In the genomic region with DNA sequence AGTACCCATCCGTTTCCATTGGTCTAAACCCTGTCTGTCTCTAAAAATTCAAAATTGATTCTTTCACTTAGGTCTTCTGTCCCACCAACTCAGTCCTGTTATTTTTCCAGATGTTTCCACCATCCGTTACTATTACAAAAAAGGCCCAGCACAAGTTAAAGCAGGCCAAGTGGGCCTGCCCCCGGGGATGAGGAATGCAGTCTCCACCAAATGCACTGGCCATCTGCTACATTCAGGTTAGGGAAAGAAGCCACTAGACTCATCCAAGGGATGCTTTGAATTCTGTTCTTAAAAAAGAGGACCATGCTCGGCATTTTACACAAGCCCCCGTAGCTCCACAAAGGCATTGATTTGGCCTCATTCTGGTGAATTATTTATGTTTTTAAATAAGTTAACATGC, we compare ENCODE assay signal across 18 mouse cellular contexts.
DNase-seq lines count a peak whose midpoint lies in the region; ATAC-seq and TF ChIP-seq lines count a peak whose summit lies in the region.
"Had no signal": no experiment of that assay in that cellular context is flagged by ENCODE, and none has a peak within 500 bp of the region (broad histone marks: within the 10 kb centered on the region; RNA-seq: fewer than 3 reads in every experiment).

No protein-coding gene starts in this region.

- 49% methylated on average over 5 of the region's 5 CpGs for WGBS in heart, postnatal 0 days

- no peaks in the 10 kb centered on the region for H3K36me3 ChIP-seq in heart, postnatal 0 days (replicated peaks; ENCODE audit: control insufficient read depth, insufficient read depth, low read length)
- H3K36me3 ChIP-seq: embryonic facial prominence, embryonic 15.5 days; forebrain, embryonic 15.5 days; liver, embryonic 13.5 days; midbrain, embryonic 12.5 days had no signal

- H3K27ac ChIP-seq in heart, postnatal 0 days (ENCODE audit: low read depth) = 0 out of 2 replicates have a peak overlapping the region, but pooled peaks have one; percentile 57
- peak overlapping the region; percentile 96 for H3K27ac ChIP-seq in embryonic fibroblast, embryonic 13.5 days (ENCODE audit: insufficient read depth, low read length)
- H3K27ac ChIP-seq: forebrain, embryonic 15.5 days; left cerebral cortex, adult 2 months; liver, embryonic 13.5 days; midbrain, embryonic 12.5 days had no signal

- no peak overlapping the region for H3K4me3 ChIP-seq in heart, postnatal 0 days (ENCODE audit: low read depth, low read length)
- no peak overlapping the region for H3K4me3 ChIP-seq in embryonic fibroblast, embryonic 13.5 days (ENCODE audit: insufficient read depth, low read length)
- H3K4me3 ChIP-seq: embryonic facial prominence, embryonic 15.5 days; forebrain, embryonic 15.5 days; left cerebral cortex, adult 2 months; liver, embryonic 13.5 days; midbrain, embryonic 12.5 days had no signal

- intact Hi-C loops in heart, postnatal 10 days (cut with DNase I) = no loop called here

- ATAC-seq in frontal cortex, adult (ENCODE audit: low TSS enrichment) = peak; percentile 62
- no peak for ATAC-seq in heart, postnatal 0 days (ENCODE audit: insufficient read depth, low read depth)
- ATAC-seq: forebrain, embryonic 15.5 days; intestine, postnatal 0 days had no signal

- H3K4me1 ChIP-seq in heart, postnatal 0 days (ENCODE audit: control insufficient read depth, insufficient read depth) = peaks cover 41% of the 10 kb centered on the region
- peaks cover 41% of the 10 kb centered on the region for H3K4me1 ChIP-seq in embryonic fibroblast, embryonic 13.5 days (ENCODE audit: control insufficient read depth, insufficient read depth, low read length)
- H3K4me1 ChIP-seq: liver, embryonic 13.5 days had no signal

- TF ChIP-seq EP300 in heart, postnatal 0 days (IDR thresholded peaks at IDR 0.05; ENCODE audit: low read depth) = no peak

- TF ChIP-seq CTCF in heart, postnatal 0 days (IDR thresholded peaks at IDR 0.05; ENCODE audit: low read depth) = no peak
- no peak for TF ChIP-seq CTCF in embryonic fibroblast, embryonic 13.5 days (IDR thresholded peaks at IDR 0.05; ENCODE audit: borderline replicate concordance, insufficient read depth, low read length)

- H3K27me3 ChIP-seq in heart, postnatal 0 days (ENCODE audit: control insufficient read depth, insufficient read depth, low read length) = no peaks in the 10 kb centered on the region
- H3K27me3 ChIP-seq: embryonic facial prominence, embryonic 15.5 days; forebrain, embryonic 15.5 days; liver, embryonic 13.5 days had no signal

- no peak overlapping the region for H3K9ac ChIP-seq in heart, postnatal 0 days (replicated peaks; ENCODE audit: low read depth, low read length)
- H3K9ac ChIP-seq: embryonic facial prominence, embryonic 15.5 days; forebrain, embryonic 15.5 days; liver, embryonic 13.5 days; midbrain, embryonic 12.5 days had no signal

- DNase-seq in frontal cortex, postnatal 25 days (ENCODE audit: low spot score in 2 of 2) = no peak
- DNase-seq in heart, postnatal 0 days (ENCODE audit: low spot score) = no peak
- no peak for DNase-seq in heart, postnatal 10 days
- peak; percentile 51 for DNase-seq in cerebellum, adult 11 months
- DNase-seq in thymus, postnatal 36 days = no peak
- DNase-seq in layer of hippocampus, adult 11-12 months (ENCODE audit: low spot score) = no peak
- DNase-seq: adrenal gland, postnatal 25 days; kidney, postnatal 4 days; liver, embryonic 13.5 days; lung, postnatal 14 days; retina, postnatal 1 day had no signal

- no peaks in the 10 kb centered on the region for H3K9me3 ChIP-seq in heart, postnatal 0 days (replicated peaks; ENCODE audit: control insufficient read depth, low read length)
- H3K9me3 ChIP-seq: embryonic facial prominence, embryonic 15.5 days; forebrain, embryonic 15.5 days; liver, embryonic 13.5 days; midbrain, embryonic 12.5 days had no signal

- no peak overlapping the region for H3K4me2 ChIP-seq in heart, postnatal 0 days (ENCODE audit: low read depth, low read length)
- H3K4me2 ChIP-seq: embryonic facial prominence, embryonic 15.5 days; forebrain, embryonic 15.5 days; liver, embryonic 13.5 days; midbrain, embryonic 12.5 days had no signal

- no peak for TF ChIP-seq POLR2A in embryonic fibroblast, embryonic 13.5 days (IDR thresholded peaks at IDR 0.05; ENCODE audit: low read depth, low read length)
